Mouse (Mus musculus): ENCODE data around the gene Prph. TPM values are rescaled to one million over a fixed set of nuclear protein-coding genes. Genes with fewer than 3 reads are reported as not detected.

Prph gene
- polyA plus RNA-seq, 1 experiment: 2.3 TPM

DNA sequence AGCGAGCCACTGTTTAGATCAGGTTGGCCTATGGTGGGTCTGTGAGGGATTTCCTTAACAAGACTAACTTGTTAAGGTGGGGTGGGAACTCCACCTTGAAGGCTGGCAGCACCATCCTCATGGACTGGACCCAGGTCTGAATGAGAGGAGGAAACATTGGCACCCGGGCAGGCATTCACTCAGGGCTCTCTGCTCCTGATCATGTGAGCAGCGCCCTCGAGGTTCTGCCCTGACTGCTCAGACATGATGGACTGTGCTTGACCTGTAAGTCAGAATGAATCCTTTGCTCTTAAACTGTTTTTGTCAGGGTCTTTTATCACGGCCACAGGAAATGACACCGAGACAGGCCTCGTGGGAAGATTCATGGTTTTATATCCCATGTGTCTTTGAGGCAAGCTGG, 50.3 kb downstream of the Prph start:
- DNase-seq: no peak
- no peaks in the 10 kb centered on the region for H3K36me3 ChIP-seq (ENCODE audit: control insufficient read depth, insufficient read depth, low read length)
- H3K27ac ChIP-seq (ENCODE audit: control insufficient read depth, insufficient read depth, low read length): no peak overlapping the region
- H3K4me3 ChIP-seq (ENCODE audit: control insufficient read depth, insufficient read depth, low read length): no peak overlapping the region
- 0 out of 2 replicates have a peak, but pooled peaks cover 4% of the 10 kb centered on the region for H3K4me1 ChIP-seq (replicated peaks; ENCODE audit: control insufficient read depth, insufficient read depth, low read length)
- 39% methylated on average over 7 of the region's 7 CpGs for WGBS
- no peaks in the 10 kb centered on the region; the same call in 1 of the 2 replicates for H3K27me3 ChIP-seq (ENCODE audit: control insufficient read depth, insufficient read depth, low read length)
- TF ChIP-seq POLR2A (IDR thresholded peaks at IDR 0.05; ENCODE audit: control insufficient read depth, extremely low read depth, insufficient read depth, low read length, poor library complexity) (no peak), CTCF (IDR thresholded peaks at IDR 0.05; ENCODE audit: borderline replicate concordance, control insufficient read depth, extremely low read depth, insufficient read depth, low read length, poor library complexity) (no peak)

GRCm38 (mm10) chr15:99107866-99108265, 52.9 kb downstream of the Prph start:
- WGBS: 74% methylated on average over 3 of the region's 3 CpGs
- Histone ChIP-seq H3K27ac (ENCODE audit: control insufficient read depth, insufficient read depth, low read length) (no peak overlapping the region), H3K27me3 (ENCODE audit: control insufficient read depth, insufficient read depth, low read length) (no peaks in the 10 kb centered on the region), H3K36me3 (ENCODE audit: control insufficient read depth, insufficient read depth, low read length) (no peaks in the 10 kb centered on the region), H3K4me1 (replicated peaks; ENCODE audit: control insufficient read depth, insufficient read depth, low read length) (0 out of 2 replicates have a peak, but pooled peaks cover 4% of the 10 kb centered on the region), H3K4me3 (ENCODE audit: control insufficient read depth, insufficient read depth, low read length) (no peak overlapping the region)
- TF ChIP-seq POLR2A (IDR thresholded peaks at IDR 0.05; ENCODE audit: control insufficient read depth, extremely low read depth, insufficient read depth, low read length, poor library complexity): no peak
- no peak for TF ChIP-seq CTCF (IDR thresholded peaks at IDR 0.05; ENCODE audit: borderline replicate concordance, control insufficient read depth, extremely low read depth, insufficient read depth, low read length, poor library complexity)
- no peak for DNase-seq

Other genes starting within 250 kb of the Prph start
- gene Ddn, start 245.7 kb upstream of the Prph start, polyA plus RNA-seq (2012; rRNA removed): 0.26 and 0.65 TPM in 2 replicates
- 90.7 and 105 TPM in 2 replicates for gene Prkag1, start 223.7 kb upstream of the Prph start, polyA plus RNA-seq (2012; rRNA removed)
- 69.1 and 93.4 TPM in 2 replicates for gene Kmt2d, start 184.0 kb upstream of the Prph start, polyA plus RNA-seq (2012; rRNA removed)
- gene Rhebl1, start 160.6 kb upstream of the Prph start, polyA plus RNA-seq (2012; rRNA removed): 8.0 and 9.8 TPM in 2 replicates
- gene Dhh, start 156.6 kb upstream of the Prph start, polyA plus RNA-seq (2012; rRNA removed): 1.1 and 2.6 TPM in 2 replicates
- 390 and 404 TPM in 2 replicates for gene Lmbr1l, start 136.9 kb upstream of the Prph start, polyA plus RNA-seq (2012; rRNA removed)
- gene Tuba1b, start 120.6 kb upstream of the Prph start, polyA plus RNA-seq (2012; rRNA removed): 3,866 and 5,106 TPM in 2 replicates
- gene Gm49450, start 101.6 kb upstream of the Prph start, polyA plus RNA-seq (2012; rRNA removed): 82.1 and 153 TPM in 2 replicates
- gene Tuba1a, start 101.5 kb upstream of the Prph start, polyA plus RNA-seq (2012; rRNA removed): 373 and 432 TPM in 2 replicates
- 294 and 330 TPM in 2 replicates for gene Tuba1c, start 25.3 kb upstream of the Prph start, polyA plus RNA-seq (2012; rRNA removed)
- 40.8 and 57.0 TPM in 2 replicates for gene Troap, start 19.4 kb downstream of the Prph start, polyA plus RNA-seq (2012; rRNA removed)
- gene C1ql4, start 32.6 kb downstream of the Prph start, polyA plus RNA-seq (2012; rRNA removed): 0.08 and 0.27 TPM in 2 replicates
- gene Dnajc22, start 38.0 kb downstream of the Prph start, polyA plus RNA-seq (2012; rRNA removed): 0.39 and 0.46 TPM in 2 replicates
- 11.8 and 12.2 TPM in 2 replicates for gene Spats2, start 70.7 kb downstream of the Prph start, polyA plus RNA-seq (2012; rRNA removed)
- 83.5 and 85.5 TPM in 2 replicates for gene Kcnh3, start 169.7 kb downstream of the Prph start, polyA plus RNA-seq (2012; rRNA removed)
- gene Mcrs1, start 196.8 kb downstream of the Prph start, polyA plus RNA-seq (2012; rRNA removed): 131 and 133 TPM in 2 replicates
- gene Prpf40b, start 239.9 kb downstream of the Prph start, polyA plus RNA-seq (2012; rRNA removed): 29.3 and 37.0 TPM in 2 replicates
- 0.04 and 0.11 TPM in 2 replicates for gene Fam186b, start 240.7 kb downstream of the Prph start, polyA plus RNA-seq (2012; rRNA removed)